Mouse (Mus musculus): ENCODE measurements at regions not wholly inside any gene's neighbourhood (a gene's known extent, or its start where the extent isn't known, plus 50 kb on each side); places are given as distances from the start of the nearest gene placed in this dataset.

DNA sequence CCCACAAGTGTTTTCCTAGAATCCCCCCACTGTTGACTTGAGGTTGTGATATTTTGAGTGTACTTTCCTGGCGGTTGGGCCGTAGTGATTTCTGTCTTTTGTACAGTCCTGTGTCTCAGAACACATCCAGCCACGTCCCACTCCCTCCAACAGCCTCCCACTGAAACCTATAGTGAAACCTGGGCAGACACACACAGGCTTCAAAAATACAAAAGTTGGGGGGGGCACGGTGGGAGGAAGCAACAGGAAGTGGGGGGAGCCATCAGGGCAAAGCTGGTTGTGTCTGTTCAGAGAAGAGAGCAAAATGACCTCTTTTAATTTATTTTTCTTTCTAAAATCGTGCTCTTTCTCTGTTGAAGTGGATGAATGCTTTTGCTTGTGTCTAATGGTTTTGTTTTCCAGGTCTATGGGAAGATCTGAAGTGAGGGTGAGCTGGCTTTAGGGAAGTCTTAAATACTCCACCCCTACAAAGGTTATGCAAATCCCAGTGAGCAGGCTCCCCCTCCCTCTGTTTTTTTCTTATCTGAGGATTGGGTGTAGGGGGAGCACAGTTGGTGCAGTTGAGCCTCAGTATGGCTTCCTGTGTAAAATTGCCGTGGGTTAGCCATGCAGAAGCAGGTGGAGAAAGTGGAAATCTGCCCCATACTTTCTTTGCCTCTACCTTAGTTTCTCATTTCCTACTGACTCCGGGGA is 164.1 kb upstream of the Mrps10 start:
- TF ChIP-seq CTCF (conservative IDR thresholded peaks at IDR 0.05; ENCODE audit: low read length), result no peak
- no peak for TF ChIP-seq NANOG (IDR thresholded peaks at IDR 0.05; ENCODE audit: borderline replicate concordance, low read length)
- no peak for TF ChIP-seq POU5F1 (IDR thresholded peaks at IDR 0.05; ENCODE audit: borderline replicate concordance, low read length)
